Mouse (Mus musculus) CH12.LX (cell line): Measurements from ENCODE around the gene Zfp609.

ENCODE experiments used
- CHD1 ChIP-seq: IDR thresholded peaks from 2 replicates; pipeline ENCODE4 v1.6.1; 2012; ENCODE audit warnings: low read depth, low read length, improper control_type of control experiment, inconsistent platforms
- CTCF ChIP-seq, 2 experiments: IDR thresholded peaks in 1 of 2; conservative IDR thresholded peaks in 1 of 2; 2 replicates each; pipeline ENCODE4 v1.5.1; 2011 to 2012; ENCODE audit warnings: low read depth in 2 of 2, low read length in 2 of 2, improper control_type of control experiment in 1 of 2, inconsistent platforms in 1 of 2, mild to moderate bottlenecking in 1 of 2, moderate library complexity in 1 of 2
- EP300 ChIP-seq: IDR thresholded peaks from 2 replicates; pipeline ENCODE4 v1.6.1; 2011; ENCODE audit warnings: low read length, improper control_type of control experiment
- TBP ChIP-seq: conservative IDR thresholded peaks from 2 replicates; pipeline ENCODE4 v1.6.1; 2011; ENCODE audit warnings: low read depth, low read length, improper control_type of control experiment

GRCm38 (mm10) chr9:65743809-65744170 is 83.6 kb downstream of the Zfp609 start:
- no peak for TF ChIP-seq CTCF (conservative IDR thresholded peaks at IDR 0.05 in 1 of 2, IDR thresholded peaks at IDR 0.05 in 1 of 2; ENCODE audit: low read depth in 2 of 2, low read length in 2 of 2)
- no peak for TF ChIP-seq TBP
- no peak for TF ChIP-seq CHD1
- TF ChIP-seq EP300: no peak
